Comparison of ENCODE assay signal across 14 mouse cellular contexts in genomic region chr19:10495670-10496069, GRCm38 (mm10). TPM values are rescaled to one million over a fixed set of nuclear protein-coding genes. Genes with fewer than 3 reads are reported as not detected.
"Had no signal": no experiment of that assay in that cellular context is flagged by ENCODE, and none has a peak within 500 bp of the region (broad histone marks: within the 10 kb centered on the region; RNA-seq: fewer than 3 reads in every experiment).

No protein-coding gene starts in this region.

- H3K4me3 ChIP-seq: layer of hippocampus, adult 2 months; limb, embryonic 12.5 days; liver, embryonic 13.5 days; midbrain, embryonic 13.5 days; stomach, embryonic 15.5 days had no signal

- ATAC-seq: liver, postnatal 0 days; lung, postnatal 0 days; midbrain, embryonic 13.5 days had no signal

- H3K27ac ChIP-seq: layer of hippocampus, adult 2 months; limb, embryonic 12.5 days; liver, embryonic 13.5 days; macrophage; stomach, embryonic 15.5 days had no signal

- H3K27me3 ChIP-seq: limb, embryonic 12.5 days; midbrain, embryonic 13.5 days; stomach, embryonic 15.5 days had no signal

- H3K9ac ChIP-seq: limb, embryonic 12.5 days; liver, embryonic 13.5 days; liver, postnatal 0 days; midbrain, embryonic 13.5 days; stomach, embryonic 15.5 days had no signal

- DNase-seq: kidney, postnatal 10 days; kidney, postnatal 4 days; liver; liver, embryonic 13.5 days; liver, postnatal 0 days; right cerebral cortex, postnatal 14 days; thymus, adult 2 months; thymus, postnatal 25 days had no signal

- H3K4me1 ChIP-seq: liver, embryonic 13.5 days; stomach, embryonic 15.5 days had no signal

- H3K9me3 ChIP-seq: limb, embryonic 12.5 days; liver, embryonic 13.5 days; midbrain, embryonic 13.5 days; stomach, embryonic 15.5 days had no signal

- H3K4me2 ChIP-seq: limb, embryonic 12.5 days; liver, embryonic 13.5 days; midbrain, embryonic 13.5 days; stomach, embryonic 15.5 days had no signal

RNA-seq across cellular contexts. Expression of gene Ppp1r32, which starts 12.9 kb away (rescaled TPM):
- polyA plus RNA-seq: limb, embryonic 12.5 days; liver, embryonic 13.5 days; macrophage had no signal

RNA-seq across cellular contexts. Expression of gene Lrrc10b, which starts 38.4 kb away (rescaled TPM):
- polyA plus RNA-seq: liver, postnatal 0 days had no signal
